Mouse (Mus musculus): ENCODE results near the gene 4930544G11Rik.

Gene 4930544G11Rik

GRCm38 (mm10) chr6:65952309-65952708 lies at the start of gene 4930544G11Rik:
Gene 4930544G11Rik (plus strand): TSS chr6:65952609.
- DNase-seq (ENCODE audit: low read depth, low spot score): no peak

- DNase-seq (ENCODE audit: low read depth, low spot score): no peak
These were observed 45.7 kb upstream of the 4930544G11Rik start for GRCm38 (mm10) chr6:65906657-65907182.

GRCm38 (mm10) chr6:65915421-65915820 lies 37.0 kb upstream of the 4930544G11Rik start:
- DNase-seq (ENCODE audit: low read depth, low spot score): no peak

GRCm38 (mm10) chr6:65921703-65922102 lies 30.7 kb upstream of the 4930544G11Rik start:
- no peak for DNase-seq (ENCODE audit: low read depth, low spot score)

GRCm38 (mm10) chr6:65923501-65924084 lies 28.8 kb upstream of the 4930544G11Rik start:
- no peak for DNase-seq (ENCODE audit: low read depth, low spot score)

- DNase-seq (ENCODE audit: low read depth, low spot score): no peak
These were observed 26.6 kb upstream of the 4930544G11Rik start for GRCm38 (mm10) chr6:65925737-65926333.

GRCm38 (mm10) chr6:65930523-65930922 lies 21.9 kb upstream of the 4930544G11Rik start:
- no peak for DNase-seq (ENCODE audit: low read depth, low spot score)

GRCm38 (mm10) chr6:65932776-65933175 lies 19.6 kb upstream of the 4930544G11Rik start:
- no peak for DNase-seq (ENCODE audit: low read depth, low spot score)

- DNase-seq (ENCODE audit: low read depth, low spot score): no peak
These were observed 19.2 kb upstream of the 4930544G11Rik start for GRCm38 (mm10) chr6:65933177-65933576.

GRCm38 (mm10) chr6:65935566-65936281 lies 16.7 kb upstream of the 4930544G11Rik start:
- no peak for DNase-seq (ENCODE audit: low read depth, low spot score)

- no peak for DNase-seq (ENCODE audit: low read depth, low spot score)
These were observed 1.9 kb upstream of the 4930544G11Rik start for GRCm38 (mm10) chr6:65950492-65950891.

- DNase-seq (ENCODE audit: low read depth, low spot score): no peak
These were observed 17.1 kb downstream of the 4930544G11Rik start for GRCm38 (mm10) chr6:65969386-65970111.

- DNase-seq (ENCODE audit: low read depth, low spot score): no peak
These were observed 18.0 kb downstream of the 4930544G11Rik start for GRCm38 (mm10) chr6:65970410-65970809.

- DNase-seq (ENCODE audit: low read depth, low spot score): no peak
These were observed 39.7 kb downstream of the 4930544G11Rik start for GRCm38 (mm10) chr6:65992081-65992480.

GRCm38 (mm10) chr6:65998343-65998742 lies 45.9 kb downstream of the 4930544G11Rik start:
- DNase-seq (ENCODE audit: low read depth, low spot score): peak; percentile 27
